Mouse (Mus musculus): ENCODE measurements around the gene Mapre3. TPM values are rescaled to one million over a fixed set of nuclear protein-coding genes. Genes with fewer than 3 reads are reported as not detected.

The Mapre3 gene
- polyA plus RNA-seq, 1 experiment, result 2.4 TPM

- no peak; the same call in 1 of the 2 replicates for TF ChIP-seq POLR2A (IDR thresholded peaks at IDR 0.05; ENCODE audit: borderline replicate concordance, control insufficient read depth, low read depth, low read length)
- no peak for TF ChIP-seq CTCF (IDR thresholded peaks at IDR 0.05; ENCODE audit: control insufficient read depth, insufficient read depth, low read length)
- Histone ChIP-seq H3K4me3 (replicated peaks; ENCODE audit: control insufficient read depth, low read depth, low read length) (peak within 1 kb of the TSS; percentile 93), H3K27ac (ENCODE audit: control insufficient read depth, insufficient read depth, low read depth, low read length, poor library complexity) (peak within 1 kb of the TSS; percentile 84), H3K4me1 (ENCODE audit: control insufficient read depth, insufficient read depth, low read length) (no peaks in the 10 kb centered on the region; the same call in 1 of the 2 replicates)
- 0% methylated on average over 42 of the region's 42 CpGs for WGBS
These were observed 74.1 kb downstream of the Mapre3 start, which contains the start of gene Agbl5 for GRCm38 (mm10) chr5:30888337-30889087. Agbl5 (plus strand) TSS chr5:30888694.

GRCm38 (mm10) chr5:30889088-30889754 is 74.8 kb downstream of the Mapre3 start:
- peak overlapping the region; percentile 93 for H3K4me3 ChIP-seq (replicated peaks; ENCODE audit: control insufficient read depth, low read depth, low read length)
- TF ChIP-seq POLR2A (IDR thresholded peaks at IDR 0.05; ENCODE audit: borderline replicate concordance, control insufficient read depth, low read depth, low read length), result no peak
- TF ChIP-seq CTCF (IDR thresholded peaks at IDR 0.05; ENCODE audit: control insufficient read depth, insufficient read depth, low read length), result no peak
- H3K4me1 ChIP-seq (ENCODE audit: control insufficient read depth, insufficient read depth, low read length), result no peaks in the 10 kb centered on the region; the same call in 1 of the 2 replicates
- under 1% methylated on average over 40 of the region's 42 CpGs for WGBS
- peak overlapping the region; percentile 71; the same call in 1 of the 2 replicates for H3K27ac ChIP-seq (ENCODE audit: control insufficient read depth, insufficient read depth, low read depth, low read length, poor library complexity)

- TF ChIP-seq POLR2A (IDR thresholded peaks at IDR 0.05; ENCODE audit: borderline replicate concordance, control insufficient read depth, low read depth, low read length) (no peak), CTCF (IDR thresholded peaks at IDR 0.05; ENCODE audit: control insufficient read depth, insufficient read depth, low read length) (no peak)
- H3K4me3 ChIP-seq (replicated peaks; ENCODE audit: control insufficient read depth, low read depth, low read length), result no peak overlapping the region
- no peak overlapping the region for H3K27ac ChIP-seq (ENCODE audit: control insufficient read depth, insufficient read depth, low read depth, low read length, poor library complexity)
- no peaks in the 10 kb centered on the region; the same call in 1 of the 2 replicates for H3K4me1 ChIP-seq (ENCODE audit: control insufficient read depth, insufficient read depth, low read length)
- WGBS, result 81% methylated on average over 7 of the region's 7 CpGs
These were observed 75.9 kb downstream of the Mapre3 start for GRCm38 (mm10) chr5:30890375-30890774.

GRCm38 (mm10) chr5:30901860-30902259 is 87.4 kb downstream of the Mapre3 start:
- TF ChIP-seq CTCF (IDR thresholded peaks at IDR 0.05; ENCODE audit: control insufficient read depth, insufficient read depth, low read length), result no peak
- no peak for TF ChIP-seq POLR2A (IDR thresholded peaks at IDR 0.05; ENCODE audit: borderline replicate concordance, control insufficient read depth, low read depth, low read length)
- WGBS, result 86% methylated on average over 5 of the region's 5 CpGs

GRCm38 (mm10) chr5:30907413-30908059 is 93.1 kb downstream of the Mapre3 start, which contains the start of gene Ost4:
Ost4 (minus strand) TSS chr5:30907788.
- Histone ChIP-seq H3K4me3 (replicated peaks; ENCODE audit: control insufficient read depth, low read depth, low read length) (peak within 1 kb of the TSS; percentile 85), H3K27ac (ENCODE audit: control insufficient read depth, insufficient read depth, low read depth, low read length, poor library complexity) (peak within 1 kb of the TSS; percentile 83), H3K4me1 (ENCODE audit: control insufficient read depth, insufficient read depth, low read length) (peaks cover 1% of the 10 kb centered on the region; the same call in 1 of the 2 replicates)
- TF ChIP-seq POLR2A (IDR thresholded peaks at IDR 0.05; ENCODE audit: borderline replicate concordance, control insufficient read depth, low read depth, low read length) (peak; percentile 77; the same call in 1 of the 2 replicates), CTCF (IDR thresholded peaks at IDR 0.05; ENCODE audit: control insufficient read depth, insufficient read depth, low read length) (no peak)
- WGBS, result under 1% methylated on average over 58 of the region's 58 CpGs

More at GRCm38 (mm10) chr5:30901860-30902259, 87.4 kb downstream of the Mapre3 start:
- H3K27ac ChIP-seq (ENCODE audit: control insufficient read depth, insufficient read depth, low read depth, low read length, poor library complexity), result no peak overlapping the region
- H3K4me3 ChIP-seq (replicated peaks; ENCODE audit: control insufficient read depth, low read depth, low read length), result no peak overlapping the region
- peaks cover 1% of the 10 kb centered on the region; the same call in 1 of the 2 replicates for H3K4me1 ChIP-seq (ENCODE audit: control insufficient read depth, insufficient read depth, low read length)

GRCm38 (mm10) chr5:30908426-30909299 is 94.2 kb downstream of the Mapre3 start:
- WGBS, result 54% methylated on average over 13 of the region's 13 CpGs
- H3K27ac ChIP-seq (ENCODE audit: control insufficient read depth, insufficient read depth, low read depth, low read length, poor library complexity), result no peak overlapping the region; the same call in 1 of the 2 replicates

GRCm38 (mm10) chr5:30909300-30909659 is 94.8 kb downstream of the Mapre3 start:
- 67% methylated on average over 7 of the region's 7 CpGs for WGBS
- Histone ChIP-seq H3K27ac (ENCODE audit: control insufficient read depth, insufficient read depth, low read depth, low read length, poor library complexity) (no peak overlapping the region), H3K4me1 (ENCODE audit: control insufficient read depth, insufficient read depth, low read length) (peaks cover 1% of the 10 kb centered on the region; the same call in 1 of the 2 replicates)

More at GRCm38 (mm10) chr5:30908426-30909299, 94.2 kb downstream of the Mapre3 start:
- peaks cover 1% of the 10 kb centered on the region; the same call in 1 of the 2 replicates for H3K4me1 ChIP-seq (ENCODE audit: control insufficient read depth, insufficient read depth, low read length)
- TF ChIP-seq POLR2A (IDR thresholded peaks at IDR 0.05; ENCODE audit: borderline replicate concordance, control insufficient read depth, low read depth, low read length) (no peak), CTCF (IDR thresholded peaks at IDR 0.05; ENCODE audit: control insufficient read depth, insufficient read depth, low read length) (no peak)
- peak overlapping the region; percentile 73 for H3K4me3 ChIP-seq (replicated peaks; ENCODE audit: control insufficient read depth, low read depth, low read length)

More at GRCm38 (mm10) chr5:30909300-30909659, 94.8 kb downstream of the Mapre3 start:
- no peak overlapping the region for H3K4me3 ChIP-seq (replicated peaks; ENCODE audit: control insufficient read depth, low read depth, low read length)
- TF ChIP-seq POLR2A (IDR thresholded peaks at IDR 0.05; ENCODE audit: borderline replicate concordance, control insufficient read depth, low read depth, low read length) (no peak), CTCF (IDR thresholded peaks at IDR 0.05; ENCODE audit: control insufficient read depth, insufficient read depth, low read length) (no peak)
